Mouse (Mus musculus): ENCODE measurements at regions not wholly inside any gene's neighbourhood (a gene's known extent, or its start where the extent isn't known, plus 50 kb on each side); places are given as distances from the start of the nearest gene placed in this dataset.

DNA sequence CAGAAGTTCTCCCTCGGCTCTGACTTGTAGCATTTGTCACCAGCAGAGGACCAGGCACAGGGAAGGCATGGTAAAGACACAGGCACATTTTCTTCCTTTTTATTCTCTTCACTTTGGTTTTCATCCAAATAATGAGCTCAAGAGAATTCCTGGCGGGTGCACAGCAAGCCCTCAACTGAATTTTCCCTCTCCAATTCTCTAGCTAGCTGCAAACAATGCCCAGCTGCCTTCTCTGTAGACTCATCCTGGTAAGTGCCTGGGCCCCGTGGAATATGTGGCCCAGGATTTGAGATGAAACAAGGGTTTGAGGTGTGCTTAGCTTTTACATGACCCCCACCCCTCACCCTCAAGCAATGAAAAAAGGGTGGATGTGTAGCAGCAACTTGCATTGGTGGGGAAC is 90.4 kb downstream of the Otol1 start:
- no peak for DNase-seq (ENCODE audit: low read depth)

DNA sequence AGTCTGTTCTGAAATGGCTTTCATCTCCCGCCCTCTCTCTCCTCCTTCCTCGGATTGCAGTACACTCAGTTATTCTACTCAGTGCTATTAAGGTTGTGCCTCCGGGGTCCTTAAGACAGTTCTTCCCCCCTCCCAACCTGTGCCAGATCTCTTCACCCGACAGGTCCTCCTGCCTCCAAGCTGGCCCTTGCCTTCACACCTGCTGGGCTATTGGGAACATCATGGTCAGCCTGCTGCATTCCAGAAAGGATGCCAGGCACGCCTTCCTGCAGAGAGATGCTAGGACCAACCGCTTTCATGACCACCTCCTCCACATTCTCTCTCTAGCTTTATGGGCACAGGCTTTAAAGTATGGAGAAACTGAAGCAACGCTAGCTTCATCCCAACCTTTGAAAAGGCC is 94.7 kb downstream of the Otol1 start:
- DNase-seq (ENCODE audit: low read depth): no peak

DNA sequence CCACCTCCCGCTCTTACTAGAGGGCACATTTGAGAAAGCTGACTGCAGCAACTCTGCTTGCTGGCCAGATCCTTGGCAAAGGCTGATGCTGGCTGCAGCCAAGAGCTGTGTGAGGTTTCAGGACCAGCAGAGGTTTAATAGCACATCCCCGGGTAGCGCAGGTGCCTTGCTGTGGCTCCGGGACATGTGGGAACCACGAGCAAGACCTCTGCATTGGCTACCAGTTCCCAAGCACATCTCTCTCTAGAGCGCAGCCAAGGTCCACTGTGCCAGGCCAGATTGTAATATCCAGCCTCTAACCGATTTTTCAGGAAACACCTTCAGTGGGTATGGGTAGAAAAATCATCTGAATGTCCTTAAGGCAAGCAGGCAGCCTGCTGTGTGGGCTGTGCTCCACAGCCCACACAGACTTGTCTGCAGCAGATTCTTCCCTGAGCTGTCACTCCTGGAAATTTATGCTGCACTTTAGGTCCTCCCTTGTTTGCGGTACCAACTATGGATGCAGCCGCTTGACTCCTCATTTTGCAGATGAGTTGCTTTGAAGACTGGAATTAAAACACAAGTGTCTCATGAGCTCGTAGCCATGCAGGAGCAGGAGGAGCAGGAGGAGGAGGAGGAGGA is 95.3 kb downstream of the Otol1 start:
- no peak for DNase-seq (ENCODE audit: low read depth)

GRCm38 (mm10) chr3:70103983-70104827 is 96.8 kb downstream of the Otol1 start:
- peak; percentile 75 for DNase-seq (ENCODE audit: low read depth)

DNA sequence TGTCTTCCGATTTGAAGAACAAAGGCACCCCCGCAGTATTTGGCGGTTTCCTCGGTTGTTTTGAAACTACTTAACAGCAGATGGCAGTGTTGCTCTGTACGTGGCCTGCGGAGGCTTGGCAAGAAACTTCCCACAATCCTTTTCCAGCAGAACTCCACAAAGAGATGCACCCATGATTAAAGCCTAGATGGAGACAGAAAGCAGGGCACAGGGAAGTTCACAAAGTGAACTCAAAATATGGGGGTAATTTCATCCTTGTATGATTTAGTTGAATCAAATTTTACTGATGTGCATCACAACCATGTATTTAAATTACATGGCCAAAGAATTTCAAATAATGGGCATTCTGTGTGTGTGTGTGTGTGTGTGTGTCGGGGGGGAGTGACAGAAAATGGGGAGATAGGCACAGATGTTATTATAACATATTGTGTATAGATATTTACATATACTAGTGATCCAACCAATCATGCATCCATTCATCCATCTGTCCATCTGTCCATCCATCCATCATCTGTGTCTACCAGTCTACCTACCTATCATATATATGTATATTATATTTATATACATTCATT is 97.5 kb downstream of the Otol1 start:
- DNase-seq (ENCODE audit: low read depth): peak; percentile 27

DNA sequence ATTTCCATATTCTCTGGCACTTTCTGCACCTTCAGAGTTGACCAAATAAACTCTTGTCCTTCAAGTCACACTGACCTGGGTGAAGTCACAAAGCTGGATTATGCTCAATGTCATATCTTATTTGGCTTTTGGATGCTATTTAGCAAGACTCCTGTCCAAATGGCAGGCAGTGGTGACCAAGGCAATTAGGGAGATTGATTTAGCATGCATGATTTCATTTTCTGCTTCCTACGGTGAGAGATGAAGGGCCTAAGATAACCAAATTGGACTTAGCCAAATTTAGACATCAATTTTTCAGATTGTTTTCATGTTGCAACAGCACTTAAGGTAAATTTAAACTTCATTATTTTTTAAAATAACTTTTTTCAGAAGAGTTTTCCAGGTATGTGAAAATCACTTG is 98.1 kb downstream of the Otol1 start:
- DNase-seq (ENCODE audit: low read depth): no peak

DNA sequence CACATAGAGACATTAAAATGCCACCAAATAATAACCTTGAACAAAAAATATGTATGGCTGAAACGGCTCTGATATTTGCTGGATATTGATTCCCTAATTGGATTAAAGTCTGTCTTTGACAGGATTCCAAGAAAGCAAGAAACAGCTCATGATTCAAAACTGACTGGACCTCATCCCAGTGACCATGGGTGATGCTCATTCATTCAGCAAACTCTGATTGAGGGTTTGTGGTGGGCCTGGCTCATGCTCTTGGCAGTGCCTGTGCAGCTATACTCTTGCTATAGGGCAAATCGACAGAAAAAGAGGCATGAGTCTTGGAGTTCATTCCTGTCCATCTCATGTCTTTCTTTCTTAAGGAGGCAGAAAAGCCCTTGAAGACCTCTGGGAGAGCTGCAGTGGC is 98.7 kb downstream of the Otol1 start:
- DNase-seq (ENCODE audit: low read depth): no peak

- no peak for DNase-seq (ENCODE audit: low read depth)
Measured at GRCm38 (mm10) chr3:70126212-70126611, 118.8 kb downstream of the Otol1 start.

DNA sequence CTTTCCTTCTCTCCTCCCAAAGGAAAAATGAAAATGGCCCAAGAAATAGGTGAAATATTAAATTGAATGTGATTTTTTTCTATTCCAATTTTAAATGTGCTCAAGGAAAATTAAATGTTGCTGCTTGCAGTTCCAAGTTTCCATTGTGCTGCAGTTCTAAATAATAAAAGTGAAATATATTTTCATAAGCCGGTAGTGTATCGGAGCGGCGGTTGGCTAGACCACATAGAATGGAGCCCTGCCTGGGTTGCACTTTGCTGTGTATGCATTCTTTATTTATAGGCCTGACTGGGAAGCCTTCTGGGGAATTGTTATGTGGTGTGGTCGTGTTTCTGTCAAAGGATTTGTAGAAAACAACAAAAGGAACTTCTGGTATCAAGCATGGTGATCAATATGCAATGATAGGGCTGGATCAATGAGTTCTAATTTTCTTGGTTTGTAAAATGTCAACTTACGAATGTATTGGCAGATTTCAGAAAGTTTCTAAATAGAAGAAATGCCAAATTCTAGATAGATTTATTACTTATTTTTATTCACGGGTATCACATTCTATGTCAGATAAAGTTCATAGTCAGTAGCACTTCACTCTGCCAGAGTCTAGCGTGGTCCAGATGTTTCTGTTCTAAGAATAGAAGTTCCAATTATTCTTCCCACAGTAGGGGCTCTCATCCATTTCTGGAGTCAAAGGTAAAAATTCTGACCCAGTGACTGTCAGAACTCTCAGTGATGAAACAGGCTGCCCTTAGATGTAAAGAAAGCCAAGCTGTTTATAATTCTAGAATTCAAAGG is 123.0 kb downstream of the Otol1 start:
- no peak for DNase-seq (ENCODE audit: low read depth)

GRCm38 (mm10) chr3:70134963-70135362 is 127.5 kb downstream of the Otol1 start:
- no peak for DNase-seq (ENCODE audit: low read depth)

GRCm38 (mm10) chr3:70138488-70138887 is 131.1 kb downstream of the Otol1 start:
- no peak for DNase-seq (ENCODE audit: low read depth)

DNA sequence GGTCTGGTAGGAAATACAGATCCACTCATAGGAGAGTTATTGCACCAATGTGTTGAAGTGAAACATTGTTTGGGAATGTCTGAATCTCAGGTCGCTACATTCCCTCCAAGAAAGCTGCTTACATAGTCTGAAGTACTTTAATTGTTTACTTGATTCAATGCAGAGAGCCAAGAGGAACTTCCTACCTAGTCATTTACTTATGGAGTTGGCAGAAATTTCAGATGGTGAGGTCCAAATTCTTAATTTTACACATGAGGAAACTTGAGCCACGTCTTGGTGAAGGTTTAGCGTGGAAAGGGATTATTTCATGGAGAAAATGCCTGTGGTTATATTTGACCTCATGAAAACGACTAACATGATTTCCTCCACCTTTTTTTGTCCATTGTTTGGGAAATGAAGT is 131.5 kb downstream of the Otol1 start:
- DNase-seq (ENCODE audit: low read depth): no peak

DNA sequence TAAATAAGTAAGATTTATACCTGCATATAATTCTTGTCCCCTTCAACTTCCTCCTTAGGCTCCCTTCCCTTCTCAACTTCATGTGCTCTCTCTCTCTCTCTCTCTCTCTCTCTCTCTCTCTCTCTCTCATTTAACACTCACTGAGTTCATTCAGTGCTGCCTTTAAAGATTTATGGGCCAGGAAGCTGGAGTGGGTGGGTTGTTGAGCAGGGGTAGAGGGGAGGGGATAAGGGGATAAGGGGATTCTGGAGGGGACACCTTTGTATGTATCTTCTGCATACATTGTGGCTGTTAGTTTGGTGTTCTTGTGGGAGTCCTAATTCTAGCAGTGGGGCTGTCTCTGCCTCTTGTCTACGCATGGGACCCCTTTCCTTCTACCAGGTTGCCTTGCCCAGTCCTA is 138.3 kb downstream of the Otol1 start:
- no peak for DNase-seq (ENCODE audit: low read depth)

GRCm38 (mm10) chr3:70151156-70151555 is 143.7 kb downstream of the Otol1 start:
- no peak for DNase-seq (ENCODE audit: low read depth)

GRCm38 (mm10) chr3:70160043-70160442 is 152.6 kb downstream of the Otol1 start:
- DNase-seq (ENCODE audit: low read depth): no peak

DNA sequence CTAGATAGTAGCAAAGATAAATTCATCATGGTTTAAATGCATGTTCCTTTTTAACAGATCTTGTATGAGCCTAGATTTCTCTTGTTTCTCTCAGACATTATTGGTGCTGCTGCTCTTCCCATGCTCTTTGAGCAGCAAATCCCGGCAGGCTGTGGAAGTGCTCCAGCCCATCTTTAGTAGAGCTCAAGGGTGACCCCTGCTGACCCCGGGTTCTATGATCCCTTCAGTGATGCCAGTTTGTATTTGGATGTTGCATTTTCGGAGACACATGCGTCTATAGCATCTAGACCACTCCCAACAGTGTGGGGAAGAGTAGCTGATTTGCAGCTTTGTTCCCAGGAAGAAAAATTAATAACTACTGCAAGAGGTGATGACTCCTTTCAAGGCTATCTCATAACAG is 164.3 kb downstream of the Otol1 start:
- DNase-seq (ENCODE audit: low read depth): no peak

- DNase-seq (ENCODE audit: low read depth): no peak
Measured at GRCm38 (mm10) chr3:70176391-70176790, 169.0 kb downstream of the Otol1 start.

GRCm38 (mm10) chr3:70181611-70182010 is 174.2 kb downstream of the Otol1 start:
- no peak for DNase-seq (ENCODE audit: low read depth)

- DNase-seq (ENCODE audit: low read depth): no peak
Measured at GRCm38 (mm10) chr3:70190741-70191140, 183.3 kb downstream of the Otol1 start.

GRCm38 (mm10) chr3:70196671-70197070 is 189.3 kb downstream of the Otol1 start:
- no peak for DNase-seq (ENCODE audit: low read depth)

DNA sequence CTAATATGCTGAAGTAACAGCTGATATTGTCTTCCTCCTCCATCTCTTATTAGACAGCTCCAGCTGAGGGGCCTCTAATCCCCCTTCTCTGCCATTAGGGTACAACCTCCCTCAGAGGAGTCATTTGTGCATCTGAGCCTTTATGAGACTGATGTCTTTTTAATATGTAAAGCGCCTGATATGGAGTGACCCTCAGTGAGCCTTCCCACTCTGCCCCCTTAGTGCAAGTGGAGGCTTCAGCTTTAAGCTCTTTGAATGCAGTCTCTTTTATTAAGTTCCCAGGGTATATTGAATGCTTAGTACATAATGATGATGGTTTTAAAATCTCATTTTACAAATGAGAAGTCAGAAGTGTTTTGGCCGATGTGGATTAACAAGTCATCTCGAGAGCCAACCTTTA is 191.5 kb downstream of the Otol1 start:
- no peak for DNase-seq (ENCODE audit: low read depth)

GRCm38 (mm10) chr3:70201334-70201943 is 194.0 kb downstream of the Otol1 start:
- DNase-seq (ENCODE audit: low read depth): no peak

All from induced T-regulatory cell, adult 2 months (primary cell).